Mouse (Mus musculus): ENCODE data around the gene Kif1b.

DNA sequence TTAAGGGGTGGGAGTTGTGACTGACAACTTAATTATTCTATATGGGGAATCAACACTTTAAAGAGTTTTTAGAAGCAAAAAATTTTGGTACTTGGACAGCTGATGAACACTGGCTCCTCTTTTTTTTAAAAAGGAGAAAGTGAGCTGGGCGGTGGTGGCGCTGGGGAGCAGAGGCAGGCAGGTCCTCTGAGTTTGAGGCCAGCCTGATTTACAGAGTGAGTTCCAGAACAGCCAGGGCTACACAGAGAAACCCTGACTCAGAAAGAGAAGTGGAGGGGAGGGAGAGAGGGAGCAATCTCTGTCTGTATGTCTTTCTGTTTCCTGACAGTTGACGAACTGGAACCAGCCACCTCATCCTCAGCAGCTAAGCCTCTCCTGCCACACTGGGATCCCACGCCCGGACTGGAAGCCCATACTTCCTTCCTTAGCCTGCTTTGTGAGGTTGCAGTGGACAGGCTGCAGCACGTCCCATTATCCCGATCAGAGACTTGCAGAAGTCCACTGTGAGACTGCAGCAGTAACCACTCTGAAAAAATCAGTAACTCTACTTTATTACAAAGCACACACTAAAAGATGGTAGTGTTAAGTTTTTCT, 17.2 kb downstream of the Kif1b start:
- TF ChIP-seq CTCF (IDR thresholded peaks at IDR 0.05; ENCODE audit: borderline replicate concordance, insufficient read depth, low read depth, low read length) (no peak), POLR2A (IDR thresholded peaks at IDR 0.05; ENCODE audit: borderline replicate concordance, insufficient read depth, low read length) (no peak)

Measured in cerebellum, adult 2 months (tissue).